Mouse (Mus musculus) adrenal gland, postnatal 10 days (tissue): ENCODE data around the gene Ehd2. TPM values are rescaled to one million over a fixed set of nuclear protein-coding genes. Genes with fewer than 3 reads are reported as not detected.
A peak's percentile ranks its signal among the peaks of the same experiment; 100 is the strongest.

Experiments used
- DNase-seq: peaks from one replicate; pipeline ENCODE4 v3.0.0; 2021; ENCODE audit warnings: mixed read lengths
- total RNA-seq, 2 experiments: library from RNA; stranded (reverse); gene quantifications; 2 replicates each; pipeline ENCODE4 v1.2.3; 2021

Gene Ehd2
- total RNA-seq, 2 experiments from 2014 or later = 140 to 156 TPM

GRCm38 (mm10) chr7:15975451-15975850 is 8.1 kb upstream of the Ehd2 start:
- no peak for DNase-seq

- peak; percentile 78 for DNase-seq
Observed at GRCm38 (mm10) chr7:15974712-15975111, 7.3 kb upstream of the Ehd2 start.

GRCm38 (mm10) chr7:15972247-15972646 is 4.9 kb upstream of the Ehd2 start:
- no peak for DNase-seq

GRCm38 (mm10) chr7:15969674-15970073 is 2.3 kb upstream of the Ehd2 start:
- DNase-seq = no peak

- DNase-seq = no peak
Observed at GRCm38 (mm10) chr7:15968322-15968721, 955 bp upstream of the Ehd2 start.

GRCm38 (mm10) chr7:15966489-15966888 is 878 bp downstream of the Ehd2 start:
- DNase-seq = no peak

GRCm38 (mm10) chr7:15963798-15964652 is 3.3 kb downstream of the Ehd2 start:
- DNase-seq = no peak

GRCm38 (mm10) chr7:15962311-15963288 is 4.8 kb downstream of the Ehd2 start:
- peak; percentile 95 for DNase-seq

GRCm38 (mm10) chr7:15961798-15962197 is 5.6 kb downstream of the Ehd2 start:
- no peak for DNase-seq

- peak; percentile 42 for DNase-seq
Observed at GRCm38 (mm10) chr7:15961239-15961638, 6.1 kb downstream of the Ehd2 start.

- DNase-seq = no peak
Observed at GRCm38 (mm10) chr7:15960691-15961090, 6.7 kb downstream of the Ehd2 start.

GRCm38 (mm10) chr7:15956143-15956542 is 11.2 kb downstream of the Ehd2 start:
- DNase-seq = no peak

GRCm38 (mm10) chr7:15955509-15955908 is 11.9 kb downstream of the Ehd2 start:
- no peak for DNase-seq

- peak; percentile 60 for DNase-seq
Observed at GRCm38 (mm10) chr7:15954978-15955443, 12.4 kb downstream of the Ehd2 start.

- no peak for DNase-seq
Observed at GRCm38 (mm10) chr7:15954436-15954835, 12.9 kb downstream of the Ehd2 start.

GRCm38 (mm10) chr7:15953307-15954074 is 13.9 kb downstream of the Ehd2 start:
- no peak for DNase-seq

GRCm38 (mm10) chr7:15952416-15952815 is 15.0 kb downstream of the Ehd2 start:
- DNase-seq = no peak

- DNase-seq = no peak
Observed at GRCm38 (mm10) chr7:15950008-15950407, 17.4 kb downstream of the Ehd2 start.

GRCm38 (mm10) chr7:15949216-15949790 is 18.1 kb downstream of the Ehd2 start:
- no peak for DNase-seq

- peak; percentile 93 for DNase-seq
Observed at GRCm38 (mm10) chr7:15948381-15948941, 18.9 kb downstream of the Ehd2 start.

- DNase-seq = no peak
Observed at GRCm38 (mm10) chr7:15947653-15948260, 19.6 kb downstream of the Ehd2 start.
